Mouse (Mus musculus): Measurements from ENCODE around the gene Hrg. TPM values are rescaled to one million over a fixed set of nuclear protein-coding genes. Genes with fewer than 3 reads are reported as not detected.
A peak's percentile ranks its signal among the peaks of the same experiment; 100 is the strongest.

Hrg gene
- polyA plus RNA-seq, 1 experiment from 2014 or later, result 0.28 TPM

- 77% methylated on average over 5 of the region's 5 CpGs for WGBS
- DNase-seq (ENCODE audit: low spot score) (no peak), ATAC-seq (ENCODE audit: low FRiP score, low TSS enrichment) (no peak)
- Histone ChIP-seq H3K4me3 (ENCODE audit: low read depth, low read length) (no peak within 1 kb of the TSS), H3K4me2 (replicated peaks; ENCODE audit: low read depth) (no peak within 1 kb of the TSS), H3K36me3 (ENCODE audit: control insufficient read depth, insufficient read depth, low read length) (no peaks in the 10 kb centered on the region), H3K9me3 (ENCODE audit: control insufficient read depth, low read length) (no peaks in the 10 kb centered on the region), H3K27me3 (ENCODE audit: control insufficient read depth, insufficient read depth, low read length) (no peaks in the 10 kb centered on the region), H3K4me1 (replicated peaks; ENCODE audit: control insufficient read depth, insufficient read depth) (no peaks in the 10 kb centered on the region), H3K27ac (replicated peaks) (no peak within 1 kb of the TSS), H3K9ac (ENCODE audit: low read length) (no peak within 1 kb of the TSS)
- no peak for TF ChIP-seq CTCF (IDR thresholded peaks at IDR 0.05; ENCODE audit: low read depth)
- TF ChIP-seq EP300 (optimal IDR thresholded peaks at IDR 0.05), result no peak
Measured at GRCm38 (mm10) chr16:22918034-22918433, 32.8 kb upstream of the Hrg start, which contains the start of gene Fetub. Fetub (plus strand) TSS chr16:22918334.

GRCm38 (mm10) chr16:22918664-22919312 is 32.1 kb upstream of the Hrg start:
- Histone ChIP-seq H3K27ac (replicated peaks) (no peak overlapping the region), H3K9ac (ENCODE audit: low read length) (no peak overlapping the region), H3K27me3 (ENCODE audit: control insufficient read depth, insufficient read depth, low read length) (no peaks in the 10 kb centered on the region), H3K9me3 (ENCODE audit: control insufficient read depth, low read length) (no peaks in the 10 kb centered on the region), H3K36me3 (ENCODE audit: control insufficient read depth, insufficient read depth, low read length) (no peaks in the 10 kb centered on the region), H3K4me1 (replicated peaks; ENCODE audit: control insufficient read depth, insufficient read depth) (no peaks in the 10 kb centered on the region), H3K4me2 (replicated peaks; ENCODE audit: low read depth) (no peak overlapping the region), H3K4me3 (ENCODE audit: low read depth, low read length) (no peak overlapping the region)
- no peak for TF ChIP-seq EP300 (optimal IDR thresholded peaks at IDR 0.05)
- no peak for TF ChIP-seq CTCF (IDR thresholded peaks at IDR 0.05; ENCODE audit: low read depth)
- DNase-seq (ENCODE audit: low spot score), result no peak
- 75% methylated on average over 15 of the region's 15 CpGs for WGBS
- ATAC-seq (ENCODE audit: low FRiP score, low TSS enrichment), result no peak

GRCm38 (mm10) chr16:22919971-22920854 is 30.7 kb upstream of the Hrg start:
- Histone ChIP-seq H3K4me3 (ENCODE audit: low read depth, low read length) (no peak overlapping the region), H3K9ac (ENCODE audit: low read length) (no peak overlapping the region), H3K27me3 (ENCODE audit: control insufficient read depth, insufficient read depth, low read length) (no peaks in the 10 kb centered on the region), H3K9me3 (ENCODE audit: control insufficient read depth, low read length) (no peaks in the 10 kb centered on the region), H3K4me2 (replicated peaks; ENCODE audit: low read depth) (no peak overlapping the region), H3K27ac (replicated peaks) (no peak overlapping the region), H3K4me1 (replicated peaks; ENCODE audit: control insufficient read depth, insufficient read depth) (no peaks in the 10 kb centered on the region), H3K36me3 (ENCODE audit: control insufficient read depth, insufficient read depth, low read length) (no peaks in the 10 kb centered on the region)
- DNase-seq (ENCODE audit: low spot score) (peak; percentile 67), ATAC-seq (ENCODE audit: low FRiP score, low TSS enrichment) (peak; percentile 94)
- WGBS, result 25% methylated on average over 18 of the region's 18 CpGs
- TF ChIP-seq CTCF (IDR thresholded peaks at IDR 0.05; ENCODE audit: low read depth) (no peak), EP300 (optimal IDR thresholded peaks at IDR 0.05) (no peak)

GRCm38 (mm10) chr16:22921761-22922160 is 29.1 kb upstream of the Hrg start:
- no peak for DNase-seq (ENCODE audit: low spot score)
- Histone ChIP-seq H3K36me3 (ENCODE audit: control insufficient read depth, insufficient read depth, low read length) (no peaks in the 10 kb centered on the region), H3K4me2 (replicated peaks; ENCODE audit: low read depth) (no peak overlapping the region), H3K27ac (replicated peaks) (no peak overlapping the region), H3K27me3 (ENCODE audit: control insufficient read depth, insufficient read depth, low read length) (no peaks in the 10 kb centered on the region), H3K9me3 (ENCODE audit: control insufficient read depth, low read length) (no peaks in the 10 kb centered on the region), H3K4me1 (replicated peaks; ENCODE audit: control insufficient read depth, insufficient read depth) (no peaks in the 10 kb centered on the region), H3K4me3 (ENCODE audit: low read depth, low read length) (no peak overlapping the region), H3K9ac (ENCODE audit: low read length) (no peak overlapping the region)
- TF ChIP-seq EP300 (optimal IDR thresholded peaks at IDR 0.05) (no peak), CTCF (IDR thresholded peaks at IDR 0.05; ENCODE audit: low read depth) (no peak)
- 90% methylated on average over 5 of the region's 5 CpGs for WGBS
- ATAC-seq (ENCODE audit: low FRiP score, low TSS enrichment), result no peak

GRCm38 (mm10) chr16:22922433-22922832 is 28.4 kb upstream of the Hrg start:
- no peaks in the 10 kb centered on the region for H3K36me3 ChIP-seq (ENCODE audit: control insufficient read depth, insufficient read depth, low read length)
- no peaks in the 10 kb centered on the region for H3K9me3 ChIP-seq (ENCODE audit: control insufficient read depth, low read length)
- ATAC-seq (ENCODE audit: low FRiP score, low TSS enrichment) (no peak), DNase-seq (ENCODE audit: low spot score) (no peak)
- TF ChIP-seq CTCF (IDR thresholded peaks at IDR 0.05; ENCODE audit: low read depth) (no peak), EP300 (optimal IDR thresholded peaks at IDR 0.05) (no peak)
- no peaks in the 10 kb centered on the region for H3K27me3 ChIP-seq (ENCODE audit: control insufficient read depth, insufficient read depth, low read length)
- 55% methylated on average over 4 of the region's 4 CpGs for WGBS
- no peak overlapping the region for H3K27ac ChIP-seq (replicated peaks)
- no peak overlapping the region for H3K9ac ChIP-seq (ENCODE audit: low read length)
- H3K4me3 ChIP-seq (ENCODE audit: low read depth, low read length), result no peak overlapping the region
- no peak overlapping the region for H3K4me2 ChIP-seq (replicated peaks; ENCODE audit: low read depth)
- no peaks in the 10 kb centered on the region for H3K4me1 ChIP-seq (replicated peaks; ENCODE audit: control insufficient read depth, insufficient read depth)

- Histone ChIP-seq H3K36me3 (ENCODE audit: control insufficient read depth, insufficient read depth, low read length) (no peaks in the 10 kb centered on the region), H3K9ac (ENCODE audit: low read length) (no peak overlapping the region), H3K27me3 (ENCODE audit: control insufficient read depth, insufficient read depth, low read length) (no peaks in the 10 kb centered on the region), H3K4me2 (replicated peaks; ENCODE audit: low read depth) (no peak overlapping the region), H3K9me3 (ENCODE audit: control insufficient read depth, low read length) (no peaks in the 10 kb centered on the region), H3K4me1 (replicated peaks; ENCODE audit: control insufficient read depth, insufficient read depth) (no peaks in the 10 kb centered on the region), H3K4me3 (ENCODE audit: low read depth, low read length) (no peak overlapping the region), H3K27ac (replicated peaks) (no peak overlapping the region)
- TF ChIP-seq EP300 (optimal IDR thresholded peaks at IDR 0.05) (no peak), CTCF (IDR thresholded peaks at IDR 0.05; ENCODE audit: low read depth) (no peak)
- no peak for ATAC-seq (ENCODE audit: low FRiP score, low TSS enrichment)
- DNase-seq (ENCODE audit: low spot score), result no peak
- WGBS, result 63% methylated on average over 6 of the region's 6 CpGs
Measured at GRCm38 (mm10) chr16:22929575-22929974, 21.3 kb upstream of the Hrg start.
